Mouse (Mus musculus) C2C12 (cell line): Measurements from ENCODE around the gene Srgap2.
"Not testable (repeated sequence)": the region's sequence is repeated elsewhere in the genome, so short reads cannot be mapped to it uniquely, and the experiment has no call there.

Experiments used
- CTCF ChIP-seq: IDR thresholded peaks from one replicate; pipeline ENCODE4 v1.5.1; 2011; ENCODE audit not compliant: control insufficient read depth, insufficient read depth, insufficient read length
- FOSL1 ChIP-seq: IDR thresholded peaks from one replicate; pipeline ENCODE4 v1.8.0; 2011; ENCODE audit warnings: mild to moderate bottlenecking, low read length; ENCODE audit not compliant: poor library complexity, insufficient read depth, severe bottlenecking
- MYOD1 ChIP-seq: IDR thresholded peaks from one replicate; pipeline ENCODE4 v1.6.1; 2011; ENCODE audit warnings: low read depth; ENCODE audit not compliant: control insufficient read depth, insufficient read length
- USF1 ChIP-seq: IDR thresholded peaks from one replicate; pipeline ENCODE4 v1.6.1; 2011; ENCODE audit warnings: low read depth, mild to moderate bottlenecking, control low read depth, moderate library complexity

- not testable (repeated sequence) for TF ChIP-seq USF1, CTCF, FOSL1, MYOD1
Observed at GRCm38 (mm10) chr1:131566056-131566455, 38.9 kb upstream of the Srgap2 start.
